Mouse (Mus musculus): ENCODE measurements around the gene Naip2. TPM values are rescaled to one million over a fixed set of nuclear protein-coding genes. Genes with fewer than 3 reads are reported as not detected.

Gene Naip2
- polyA plus RNA-seq, 1 experiment from 2014 or later = 0.25 TPM

DNA sequence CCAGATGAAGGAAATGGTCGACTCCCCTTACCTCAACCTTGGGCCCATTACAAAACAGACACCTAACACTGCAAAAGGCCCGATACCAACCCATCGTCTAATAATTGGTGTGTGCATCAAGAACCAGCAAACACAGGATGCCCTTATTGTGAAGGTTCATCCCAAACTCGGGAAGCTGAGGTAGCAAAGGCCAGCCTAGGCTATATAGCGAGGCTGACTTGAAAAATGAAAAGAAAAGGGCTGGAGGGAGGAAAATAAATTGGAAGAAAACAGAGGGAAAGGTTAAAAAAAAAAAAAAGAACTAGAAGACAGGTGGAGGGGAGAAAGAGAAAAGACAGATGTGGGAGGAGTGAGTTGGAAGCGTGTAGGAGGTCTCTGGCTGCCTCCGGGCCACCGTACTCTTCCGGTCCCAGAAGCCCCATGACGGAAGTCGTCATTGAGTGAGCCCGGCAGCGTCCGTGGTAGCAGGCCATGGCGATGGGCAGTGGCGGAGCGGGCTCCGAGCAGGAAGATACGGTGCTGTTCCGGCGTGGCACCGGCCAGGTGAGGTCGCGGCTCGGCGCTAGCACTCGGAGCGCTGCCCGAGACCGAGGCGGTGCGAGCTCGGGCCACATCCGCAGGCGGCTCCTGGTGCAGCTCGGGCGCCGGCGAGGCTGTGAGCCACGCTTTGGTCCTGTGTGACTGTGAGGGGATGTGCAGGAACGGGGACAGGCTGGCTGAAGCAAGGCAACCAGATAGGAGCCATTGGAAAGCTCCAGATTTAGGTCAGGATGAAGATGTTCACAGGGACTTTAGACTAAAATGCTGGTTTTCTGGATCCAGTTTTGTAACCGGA, 77.3 kb downstream of the Naip2 start, which contains the start of gene Smn1:
Gene Smn1 (plus strand): TSS at position 430 of the 835 bp plus-strand sequence.
- Histone ChIP-seq H3K9ac (replicated peaks; ENCODE audit: low read length) (peak within 1 kb of the TSS; percentile 81), H3K4me1 (ENCODE audit: control insufficient read depth, insufficient read depth, low read length) (peaks cover 11% of the 10 kb centered on the region), H3K36me3 (ENCODE audit: control insufficient read depth, insufficient read depth, low read length) (peaks cover 27% of the 10 kb centered on the region), H3K27me3 (ENCODE audit: control insufficient read depth, insufficient read depth, low read length) (no peaks in the 10 kb centered on the region), H3K9me3 (ENCODE audit: control insufficient read depth, low read length) (no peaks in the 10 kb centered on the region), H3K4me2 (ENCODE audit: low read length) (peak within 1 kb of the TSS; percentile 76), H3K27ac (replicated peaks; ENCODE audit: low read depth, low read length) (peak within 1 kb of the TSS; percentile 15), H3K4me3 (replicated peaks; ENCODE audit: low read depth, low read length) (peak within 1 kb of the TSS; percentile 96)
- DNase-seq (peak; percentile 96), ATAC-seq (ENCODE audit: low FRiP score, low TSS enrichment) (peak; percentile 98)
- WGBS = 5% methylated on average over 38 of the region's 42 CpGs

- Histone ChIP-seq H3K36me3 (ENCODE audit: control insufficient read depth, insufficient read depth, low read length) (peaks cover 23% of the 10 kb centered on the region), H3K4me2 (ENCODE audit: low read length) (peak overlapping the region; percentile 76), H3K27me3 (ENCODE audit: control insufficient read depth, insufficient read depth, low read length) (no peaks in the 10 kb centered on the region), H3K4me1 (ENCODE audit: control insufficient read depth, insufficient read depth, low read length) (peaks cover 11% of the 10 kb centered on the region), H3K4me3 (replicated peaks; ENCODE audit: low read depth, low read length) (peak overlapping the region; percentile 96), H3K27ac (replicated peaks; ENCODE audit: low read depth, low read length) (no peak overlapping the region), H3K9me3 (ENCODE audit: control insufficient read depth, low read length) (no peaks in the 10 kb centered on the region), H3K9ac (replicated peaks; ENCODE audit: low read length) (peak overlapping the region; percentile 55; the same call in 1 of the 2 replicates)
- ATAC-seq (ENCODE audit: low FRiP score, low TSS enrichment) = peak; percentile 59; the same call in 1 of the 2 replicates
- DNase-seq = no peak
- 82% methylated on average over 3 of the region's 3 CpGs for WGBS
Observed at GRCm38 (mm10) chr13:100123970-100124369, 77.9 kb downstream of the Naip2 start.

- H3K4me2 ChIP-seq (ENCODE audit: low read length) = no peak overlapping the region
- no peak overlapping the region for H3K9ac ChIP-seq (replicated peaks; ENCODE audit: low read length)
- no peaks in the 10 kb centered on the region for H3K27me3 ChIP-seq (ENCODE audit: control insufficient read depth, insufficient read depth, low read length)
- no peaks in the 10 kb centered on the region for H3K9me3 ChIP-seq (ENCODE audit: control insufficient read depth, low read length)
- no peak overlapping the region for H3K4me3 ChIP-seq (replicated peaks; ENCODE audit: low read depth, low read length)
- peaks cover 39% of the 10 kb centered on the region for H3K36me3 ChIP-seq (ENCODE audit: control insufficient read depth, insufficient read depth, low read length)
- WGBS = 51% methylated on average over 5 of the region's 5 CpGs
- H3K4me1 ChIP-seq (ENCODE audit: control insufficient read depth, insufficient read depth, low read length) = peaks cover 11% of the 10 kb centered on the region; the same call in 1 of the 2 replicates
- DNase-seq = peak; percentile 67
- ATAC-seq (ENCODE audit: low FRiP score, low TSS enrichment) = no peak
- H3K27ac ChIP-seq (replicated peaks; ENCODE audit: low read depth, low read length) = no peak overlapping the region
Observed at GRCm38 (mm10) chr13:100112218-100112972, 89.5 kb downstream of the Naip2 start.

DNA sequence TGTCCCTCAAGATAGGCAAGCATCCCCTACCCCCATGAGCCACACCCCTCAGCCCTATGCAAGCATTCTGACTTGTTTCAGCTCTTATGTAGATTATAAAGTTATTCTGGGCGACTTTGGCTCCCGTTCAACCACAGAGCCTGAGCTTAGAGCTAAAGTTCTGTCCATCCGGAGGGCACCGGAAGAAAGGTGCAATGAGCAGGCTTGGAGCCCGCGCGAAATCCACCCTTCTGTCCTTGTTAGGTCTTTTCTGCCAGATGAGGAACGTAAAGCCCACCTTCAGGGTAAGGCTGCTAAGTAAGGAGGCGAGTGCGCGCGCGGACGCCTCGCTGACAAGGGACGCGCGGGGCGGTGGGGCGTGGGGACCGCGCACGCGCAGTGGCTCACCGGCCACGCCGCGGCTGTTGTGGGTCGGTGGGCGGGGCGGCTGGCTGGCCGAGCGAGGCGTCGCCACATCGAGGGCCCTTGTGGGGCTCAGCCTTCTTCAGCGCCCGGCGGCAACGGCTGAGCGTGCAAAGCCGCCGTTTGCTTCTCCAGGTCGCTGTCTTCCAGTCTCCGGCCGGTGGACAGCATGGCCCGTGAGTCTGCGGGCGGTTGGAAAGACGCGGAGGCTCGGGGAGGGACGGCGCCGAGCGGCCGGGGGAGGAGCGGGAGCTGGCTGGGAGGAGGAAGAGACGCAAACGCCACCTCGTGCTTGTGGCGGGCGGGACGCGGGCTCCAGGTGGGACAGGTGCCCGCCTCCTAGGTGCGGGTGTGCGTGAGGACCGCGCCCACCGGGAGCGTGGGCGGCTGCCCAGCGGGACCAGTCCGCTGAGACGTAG, 94.0 kb downstream of the Naip2 start, which contains the start of gene Serf1:
Gene Serf1 (plus strand): TSS at position 361 of the 821 bp plus-strand sequence.
- Histone ChIP-seq H3K9ac (replicated peaks; ENCODE audit: low read length) (peak within 1 kb of the TSS; percentile 84), H3K4me3 (replicated peaks; ENCODE audit: low read depth, low read length) (peak within 1 kb of the TSS; percentile 93), H3K27me3 (ENCODE audit: control insufficient read depth, insufficient read depth, low read length) (no peaks in the 10 kb centered on the region; the same call in 1 of the 2 replicates), H3K9me3 (ENCODE audit: control insufficient read depth, low read length) (no peaks in the 10 kb centered on the region), H3K4me2 (ENCODE audit: low read length) (peak within 1 kb of the TSS; percentile 71), H3K4me1 (ENCODE audit: control insufficient read depth, insufficient read depth, low read length) (peaks cover 13% of the 10 kb centered on the region), H3K36me3 (ENCODE audit: control insufficient read depth, insufficient read depth, low read length) (peaks cover 14% of the 10 kb centered on the region), H3K27ac (replicated peaks; ENCODE audit: low read depth, low read length) (peak within 1 kb of the TSS; percentile 85)
- peak; percentile 89 for ATAC-seq (ENCODE audit: low FRiP score, low TSS enrichment)
- DNase-seq = peak; percentile 95
- whole genome bisulfite sequencing = under 1% methylated on average over 73 of the region's 76 CpGs

GRCm38 (mm10) chr13:100103748-100104254, 98.1 kb downstream of the Naip2 start, which contains the start of gene Bdp1:
TSS of gene Bdp1 (minus strand) at chr13:100104070.
- H3K4me3 ChIP-seq (replicated peaks; ENCODE audit: low read depth, low read length) = peak within 1 kb of the TSS; percentile 99
- peaks cover 2% of the 10 kb centered on the region for H3K36me3 ChIP-seq (ENCODE audit: control insufficient read depth, insufficient read depth, low read length)
- H3K4me1 ChIP-seq (ENCODE audit: control insufficient read depth, insufficient read depth, low read length) = peaks cover 17% of the 10 kb centered on the region
- DNase-seq = peak; percentile 97
- H3K27me3 ChIP-seq (ENCODE audit: control insufficient read depth, insufficient read depth, low read length) = no peaks in the 10 kb centered on the region; the same call in 1 of the 2 replicates
- H3K9me3 ChIP-seq (ENCODE audit: control insufficient read depth, low read length) = no peaks in the 10 kb centered on the region
- H3K4me2 ChIP-seq (ENCODE audit: low read length) = peak within 1 kb of the TSS; percentile 79
- peak within 1 kb of the TSS; percentile 73 for H3K27ac ChIP-seq (replicated peaks; ENCODE audit: low read depth, low read length)
- ATAC-seq (ENCODE audit: low FRiP score, low TSS enrichment) = peak; percentile 74
- WGBS = under 1% methylated on average over 44 of the region's 44 CpGs
- H3K9ac ChIP-seq (replicated peaks; ENCODE audit: low read length) = peak within 1 kb of the TSS; percentile 86

DNA sequence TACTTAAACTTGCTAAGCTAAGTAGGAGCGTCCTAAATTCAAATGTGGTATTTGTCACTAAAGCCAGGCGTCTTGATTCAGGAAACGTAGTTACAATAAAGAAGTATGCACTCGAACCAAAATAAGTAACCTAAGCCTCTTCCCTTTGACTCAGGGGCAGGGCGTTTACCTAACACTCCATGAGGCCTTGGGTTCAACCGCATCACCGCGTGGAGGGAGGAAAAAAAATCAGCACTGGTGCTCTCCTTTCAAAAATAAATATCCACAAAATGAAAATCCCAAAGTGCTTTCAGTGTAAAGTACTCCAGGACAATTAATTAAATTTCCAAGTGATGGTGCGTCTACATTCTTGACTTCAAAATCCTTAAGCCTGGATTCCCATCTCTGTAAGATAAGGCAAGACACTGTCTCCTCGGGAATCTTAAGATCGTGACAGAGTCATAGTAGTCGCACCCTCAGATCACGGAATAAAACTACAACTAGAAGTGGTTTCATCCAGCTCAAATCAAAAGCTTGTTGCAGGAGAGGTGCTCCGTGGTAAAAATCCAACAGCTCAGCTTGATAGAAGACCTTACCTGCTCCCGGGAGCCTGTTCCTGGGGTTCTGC, 98.7 kb downstream of the Naip2 start:
- peak; percentile 1 for DNase-seq
- H3K4me3 ChIP-seq (replicated peaks; ENCODE audit: low read depth, low read length) = peak overlapping the region; percentile 99
- H3K4me2 ChIP-seq (ENCODE audit: low read length) = peak overlapping the region; percentile 79
- H3K9me3 ChIP-seq (ENCODE audit: control insufficient read depth, low read length) = no peaks in the 10 kb centered on the region
- H3K27me3 ChIP-seq (ENCODE audit: control insufficient read depth, insufficient read depth, low read length) = no peaks in the 10 kb centered on the region; the same call in 1 of the 2 replicates
- WGBS = 8% methylated on average over 15 of the region's 15 CpGs
- peaks cover 14% of the 10 kb centered on the region for H3K4me1 ChIP-seq (ENCODE audit: control insufficient read depth, insufficient read depth, low read length)
- no peak for ATAC-seq (ENCODE audit: low FRiP score, low TSS enrichment)
- H3K36me3 ChIP-seq (ENCODE audit: control insufficient read depth, insufficient read depth, low read length) = peaks cover 5% of the 10 kb centered on the region
- H3K27ac ChIP-seq (replicated peaks; ENCODE audit: low read depth, low read length) = peak overlapping the region; percentile 73
- peak overlapping the region; percentile 86 for H3K9ac ChIP-seq (replicated peaks; ENCODE audit: low read length)

- DNase-seq (no peak), ATAC-seq (ENCODE audit: low FRiP score, low TSS enrichment) (no peak)
- peaks cover 39% of the 10 kb centered on the region for H3K36me3 ChIP-seq (ENCODE audit: control insufficient read depth, insufficient read depth, low read length)
- no peaks in the 10 kb centered on the region for H3K9me3 ChIP-seq (ENCODE audit: control insufficient read depth, low read length)
- no peak overlapping the region for H3K27ac ChIP-seq (replicated peaks; ENCODE audit: low read depth, low read length)
- H3K4me2 ChIP-seq (ENCODE audit: low read length) = no peak overlapping the region
- WGBS = 90% methylated on average over 6 of the region's 6 CpGs
- no peak overlapping the region for H3K4me3 ChIP-seq (replicated peaks; ENCODE audit: low read depth, low read length)
- no peaks in the 10 kb centered on the region for H3K27me3 ChIP-seq (ENCODE audit: control insufficient read depth, insufficient read depth, low read length)
- H3K9ac ChIP-seq (replicated peaks; ENCODE audit: low read length) = no peak overlapping the region
- H3K4me1 ChIP-seq (ENCODE audit: control insufficient read depth, insufficient read depth, low read length) = peaks cover 14% of the 10 kb centered on the region
Observed at GRCm38 (mm10) chr13:100098808-100099207, 103.1 kb downstream of the Naip2 start.
